8 mouse cellular contexts compared by ENCODE assay signal in the genomic region with DNA sequence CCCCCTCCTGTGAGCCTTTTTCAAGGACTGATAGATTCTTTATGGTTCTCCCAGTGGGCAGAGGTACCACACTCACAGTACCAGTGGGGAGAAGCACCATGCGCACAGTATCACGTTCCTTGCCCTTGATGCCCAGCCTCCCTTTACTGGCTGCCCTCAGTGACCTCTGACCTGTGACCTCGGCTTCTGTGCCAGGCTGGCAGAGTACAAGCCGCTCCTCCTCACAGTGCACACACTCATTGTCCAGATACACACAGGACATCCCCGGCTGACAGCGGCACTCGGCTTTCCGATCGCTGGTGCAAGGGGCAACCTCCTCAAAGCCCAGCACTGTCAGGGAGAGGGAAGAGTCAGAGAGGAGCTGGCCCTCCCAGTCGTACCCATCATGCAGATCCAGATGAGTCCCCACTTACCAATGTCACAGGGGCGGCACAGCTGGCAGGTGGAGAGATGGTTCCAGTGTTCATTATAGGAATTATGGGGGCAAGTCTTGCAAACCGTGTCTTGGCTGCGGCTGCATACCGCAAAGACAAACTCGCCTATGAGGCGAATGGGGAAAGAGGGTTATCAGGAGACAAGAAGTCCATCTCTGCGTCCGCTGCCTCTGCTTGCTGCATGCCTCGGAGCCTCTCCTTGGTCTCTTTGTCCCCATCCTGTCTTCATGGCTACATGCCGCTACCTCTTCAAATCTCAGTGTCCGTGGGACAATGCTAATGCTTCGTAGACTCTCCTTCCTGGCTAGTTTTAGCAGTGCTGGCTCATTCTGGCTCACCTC. TPM values are rescaled to one million over a fixed set of nuclear protein-coding genes. Genes with fewer than 3 reads are reported as not detected.
A peak's percentile ranks its signal among the peaks of the same experiment; 100 is the strongest.
DNase-seq lines count a peak whose midpoint lies in the region; ATAC-seq and TF ChIP-seq lines count a peak whose summit lies in the region.

No protein-coding gene starts in this region.

- H3K4me1 ChIP-seq in testis, adult 2 months (ENCODE audit: control insufficient read depth, insufficient read depth, low read length): peaks cover 17% of the 10 kb centered on the region
- peaks cover 11% of the 10 kb centered on the region for H3K4me1 ChIP-seq in forebrain, embryonic 16.5 days (replicated peaks; ENCODE audit: control insufficient read depth, insufficient read depth, low read length)
- peaks cover 50% of the 10 kb centered on the region for H3K4me1 ChIP-seq in limb, embryonic 12.5 days (replicated peaks)

- no peak overlapping the region for H3K9ac ChIP-seq in forebrain, embryonic 16.5 days (replicated peaks; ENCODE audit: low read depth, low read length)
- H3K9ac ChIP-seq in limb, embryonic 12.5 days (replicated peaks): peak overlapping the region; percentile 89

- peak overlapping the region; percentile 46 for H3K4me2 ChIP-seq in forebrain, embryonic 16.5 days (ENCODE audit: low read length)
- peak overlapping the region; percentile 78 for H3K4me2 ChIP-seq in limb, embryonic 12.5 days
- H3K4me2 ChIP-seq in myocyte (ENCODE audit: low read depth): peak overlapping the region; percentile 80

- no peak for TF ChIP-seq POLR2A in testis, adult 2 months (IDR thresholded peaks at IDR 0.05; ENCODE audit: control insufficient read depth, low read depth, low read length)
- TF ChIP-seq POLR2A in myocyte (IDR thresholded peaks at IDR 0.05; ENCODE audit: insufficient read length, low read depth): no peak

- no peak for DNase-seq in testis, postnatal 14 days (ENCODE audit: low spot score)
- DNase-seq in frontal cortex, postnatal 25 days (ENCODE audit: low spot score in 2 of 2): no peak
- DNase-seq in cerebellum, postnatal 36 days: no peak
- DNase-seq in spleen, adult 18-20 months: no peak

- no peak for TF ChIP-seq CTCF in testis, adult 2 months (IDR thresholded peaks at IDR 0.05; ENCODE audit: control insufficient read depth, insufficient read depth, insufficient replicate concordance, low read depth, low read length)

- no peaks in the 10 kb centered on the region; the same call in 1 of the 2 replicates for H3K36me3 ChIP-seq in testis, adult 2 months (ENCODE audit: control insufficient read depth, insufficient read depth, low read length)
- H3K36me3 ChIP-seq in forebrain, embryonic 16.5 days (ENCODE audit: control insufficient read depth, insufficient read depth): no peaks in the 10 kb centered on the region
- H3K36me3 ChIP-seq in limb, embryonic 12.5 days: peaks cover 24% of the 10 kb centered on the region
- H3K36me3 ChIP-seq in myocyte (ENCODE audit: control insufficient read depth, insufficient read depth): peaks cover 15% of the 10 kb centered on the region

- H3K27me3 ChIP-seq in testis, adult 2 months (ENCODE audit: control insufficient read depth, insufficient read depth, low read length): no peaks in the 10 kb centered on the region
- H3K27me3 ChIP-seq in forebrain, embryonic 16.5 days (replicated peaks; ENCODE audit: control insufficient read depth, insufficient read depth, low read length): 0 out of 2 replicates have a peak, but pooled peaks cover 3% of the 10 kb centered on the region
- H3K27me3 ChIP-seq in limb, embryonic 12.5 days: no peaks in the 10 kb centered on the region
- H3K27me3 ChIP-seq in myocyte (ENCODE audit: control insufficient read depth, insufficient read depth, insufficient read length): no peaks in the 10 kb centered on the region

- 77% methylated on average over 22 of the region's 22 CpGs for WGBS in forebrain, embryonic 16.5 days
- WGBS in limb, embryonic 12.5 days: 70% methylated on average over 22 of the region's 22 CpGs

- peaks cover 11% of the 10 kb centered on the region for H3K79me2 ChIP-seq in myocyte (ENCODE audit: control insufficient read depth, insufficient read depth)

- H3K4me3 ChIP-seq in testis, adult 2 months (ENCODE audit: control insufficient read depth, low read depth, low read length): peak overlapping the region; percentile 83
- peak overlapping the region; percentile 29 for H3K4me3 ChIP-seq in forebrain, embryonic 16.5 days (replicated peaks; ENCODE audit: low read length)
- peak overlapping the region; percentile 53 for H3K4me3 ChIP-seq in limb, embryonic 12.5 days (replicated peaks)
- peak overlapping the region; percentile 79 for H3K4me3 ChIP-seq in myocyte

- H3ac ChIP-seq in myocyte (ENCODE audit: control insufficient read depth, insufficient read length): peak overlapping the region; percentile 73

- no peak overlapping the region for H3K27ac ChIP-seq in testis, adult 2 months (ENCODE audit: control insufficient read depth, insufficient read depth, low read depth, low read length)
- no peak overlapping the region for H3K27ac ChIP-seq in forebrain, embryonic 16.5 days (ENCODE audit: low read length)
- H3K27ac ChIP-seq in limb, embryonic 12.5 days: peak overlapping the region; percentile 83

- H3K9me3 ChIP-seq in forebrain, embryonic 16.5 days (ENCODE audit: control insufficient read depth, low read length): no peaks in the 10 kb centered on the region
- H3K9me3 ChIP-seq in limb, embryonic 12.5 days: no peaks in the 10 kb centered on the region

- no peak for ATAC-seq in forebrain, embryonic 16.5 days
- no peak for ATAC-seq in limb, embryonic 12.5 days (ENCODE audit: insufficient number of reproducible peaks, insufficient read depth, low FRiP score, low TSS enrichment, low read depth)

TF ChIP-seq in myocyte, 11 proteins besides CTCF, POLR2A, EP300 and RAD21:
- no peak for TF ChIP-seq TCF12 (IDR thresholded peaks at IDR 0.05; ENCODE audit: insufficient read depth, poor library complexity, severe bottlenecking)
- TF ChIP-seq POLR2AphosphoS2 (IDR thresholded peaks at IDR 0.05; ENCODE audit: insufficient read length, low read depth): no peak
- TF ChIP-seq MYOG (IDR thresholded peaks at IDR 0.05; ENCODE audit: control insufficient read depth in 1 of 3, insufficient read depth in 1 of 3, insufficient read length in 2 of 3, low read depth in 2 of 3): no peak
- TF ChIP-seq REST (IDR thresholded peaks at IDR 0.05; ENCODE audit: insufficient read depth, insufficient read length): no peak
- no peak for TF ChIP-seq CEBPB (IDR thresholded peaks at IDR 0.05; ENCODE audit: insufficient read depth, poor library complexity, severe bottlenecking)
- no peak for TF ChIP-seq MYOD1 (IDR thresholded peaks at IDR 0.05; ENCODE audit: control insufficient read depth in 1 of 3, insufficient read length in 2 of 3, low read depth in 2 of 3)
- no peak for TF ChIP-seq TCF3 (IDR thresholded peaks at IDR 0.05; ENCODE audit: insufficient read length, low read depth)
- no peak for TF ChIP-seq SRF (IDR thresholded peaks at IDR 0.05; ENCODE audit: control insufficient read depth, insufficient read length, low read depth)
- no peak for TF ChIP-seq MAX (IDR thresholded peaks at IDR 0.05; ENCODE audit: low read depth)
- TF ChIP-seq E2F4 (IDR thresholded peaks at IDR 0.05; ENCODE audit: insufficient read depth): no peak
- TF ChIP-seq USF1 (IDR thresholded peaks at IDR 0.05; ENCODE audit: low read depth): no peak

RNA-seq across cellular contexts. Expression of a gene that starts 0.9 kb away (rescaled TPM):
- polyA plus RNA-seq in testis, adult 2 months (2012; rRNA removed): 10.9 and 11.2 TPM in 2 replicates
- 10.4 and 11.6 TPM in 2 replicates for polyA plus RNA-seq in forebrain, embryonic 16.5 days (2015; fragmentation: Nextera tagmentation; extraction: Ambion mirVana)
- 37.3 and 38.6 TPM in 2 replicates for polyA plus RNA-seq in limb, embryonic 12.5 days (2016; fragmentation: Nextera tagmentation; extraction: Ambion mirVana)
- 79.0 TPM for polyA plus RNA-seq in myocyte (2012; fragmentation: generic; extraction: Trizol)

RNA-seq across cellular contexts. Expression of a gene that starts 7.7 kb away (rescaled TPM):
- 0.44 and 1.4 TPM in 2 replicates for polyA plus RNA-seq in testis, adult 2 months (2012; rRNA removed)
- 0.34 and 0.39 TPM in 2 replicates for polyA plus RNA-seq in forebrain, embryonic 16.5 days (2015; fragmentation: Nextera tagmentation; extraction: Ambion mirVana)
- 1.0 and 1.3 TPM in 2 replicates for polyA plus RNA-seq in limb, embryonic 12.5 days (2016; fragmentation: Nextera tagmentation; extraction: Ambion mirVana)
- polyA plus RNA-seq in myocyte (2012; fragmentation: generic; extraction: Trizol): 0.20 TPM

RNA-seq across cellular contexts. Expression of a gene that starts 26.9 kb away (rescaled TPM):
- polyA plus RNA-seq in testis, adult 2 months (2012; rRNA removed): 2,638 and 2,960 TPM in 2 replicates
- polyA plus RNA-seq in forebrain, embryonic 16.5 days (2015; fragmentation: Nextera tagmentation; extraction: Ambion mirVana): not detected in 2 replicates
- 0.56 and 0.60 TPM in 2 replicates for polyA plus RNA-seq in limb, embryonic 12.5 days (2016; fragmentation: Nextera tagmentation; extraction: Ambion mirVana)
- not detected for polyA plus RNA-seq in myocyte (2012; fragmentation: generic; extraction: Trizol)

RNA-seq across cellular contexts. Expression of a gene that starts 36.4 kb away (rescaled TPM):
- polyA plus RNA-seq in testis, adult 2 months (2012; rRNA removed): 18.2 and 21.0 TPM in 2 replicates
- polyA plus RNA-seq in forebrain, embryonic 16.5 days (2015; fragmentation: Nextera tagmentation; extraction: Ambion mirVana): 13.2 and 18.2 TPM in 2 replicates
- 50.2 and 50.3 TPM in 2 replicates for polyA plus RNA-seq in limb, embryonic 12.5 days (2016; fragmentation: Nextera tagmentation; extraction: Ambion mirVana)
- polyA plus RNA-seq in myocyte (2012; fragmentation: generic; extraction: Trizol): 84.5 TPM

Comparison
In these comparisons a context has a peak if more than half of its experiments do, and no peak if none do; other contexts are left out.
1. H3K4me3 ChIP-seq: peak in every context shown above with its lines; median percentile 83 in testis, adult 2 months; 79 in myocyte; 53 in limb, embryonic 12.5 days; 29 in forebrain, embryonic 16.5 days.
2. RNA of a gene that starts 26.9 kb away (polyA plus RNA-seq): 2,638 to 2,960 TPM in testis, adult 2 months; 0.56 to 0.60 TPM in limb, embryonic 12.5 days, not detected in forebrain, embryonic 16.5 days and not detected in myocyte (single experiment); every median in the first group is over 1,000 times any median in the second.
3. Peak in every context shown above with its lines, with median percentiles within 50 percentile points of each other: H3K4me2 ChIP-seq.